Mouse (Mus musculus) kidney, postnatal 0 days (tissue): ENCODE data around the gene Clstn1. TPM values are rescaled to one million over a fixed set of nuclear protein-coding genes. Genes with fewer than 3 reads are reported as not detected.

Experiments used
- ATAC-seq: fragments of 200-750 bp; cut with Nextera tagmentation; replicated peaks from 2 replicates; pipeline ENCODE4 v1.8.0; 2017; ENCODE audit warnings: low read depth, moderate number of reproducible peaks, moderate TSS enrichment, moderate library complexity; ENCODE audit not compliant: low FRiP score
- DNase-seq: peaks from one replicate; pipeline ENCODE4 v3.0.0-alpha.2; 2016; ENCODE audit warnings: low spot score
- H3K27ac ChIP-seq: fragments of 300-500 bp; sonication (generic); 2 replicates; pipeline ENCODE4 v1.5.1; 2014; ENCODE audit warnings: mild to moderate bottlenecking
- H3K27me3 ChIP-seq: fragments of 300-500 bp; sonication (generic); 2 replicates; pipeline ENCODE4 v1.6.1; 2014; ENCODE audit warnings: low read length, mixed read lengths; ENCODE audit not compliant: insufficient read depth
- H3K36me3 ChIP-seq: fragments of 300-500 bp; sonication (generic); 2 replicates; pipeline ENCODE4 v1.6.1; 2014; ENCODE audit warnings: low read length, mixed read lengths; ENCODE audit not compliant: insufficient read depth
- H3K4me1 ChIP-seq: fragments of 300-500 bp; sonication (generic); replicated peaks from 2 replicates; pipeline ENCODE4 v1.6.1; 2014; ENCODE audit warnings: antibody characterized with exemption, low read length, mixed read lengths; ENCODE audit not compliant: insufficient read depth
- H3K4me2 ChIP-seq: fragments of 300-500 bp; sonication (generic); 2 replicates; pipeline ENCODE4 v1.6.1; 2014; ENCODE audit warnings: mild to moderate bottlenecking, low read length, moderate library complexity, mixed read lengths
- H3K4me3 ChIP-seq: fragments of 300-500 bp; sonication (generic); replicated peaks from 2 replicates; pipeline ENCODE4 v1.5.1; 2014; ENCODE audit warnings: low read depth, low read length
- H3K9ac ChIP-seq: fragments of 300-500 bp; sonication (generic); 2 replicates; pipeline ENCODE4 v1.6.1; 2014; ENCODE audit warnings: low read depth, low read length
- H3K9me3 ChIP-seq: fragments of 300-500 bp; sonication (generic); replicated peaks from 2 replicates; pipeline ENCODE4 v1.6.1; 2016; ENCODE audit warnings: low read length, inconsistent platforms, mixed read lengths
- CTCF ChIP-seq: IDR thresholded peaks from 2 replicates; pipeline ENCODE4 v1.5.1; 2016; ENCODE audit warnings: antibody characterized with exemption, low read depth, mild to moderate bottlenecking, moderate library complexity
- WGBS: fragments of 180-500 bp; shearing (Covaris S2); extraction: QIAGEN DNeasy Blood & Tissue Kit; methylation state at CpG from one replicate; pipeline ENCODE4 v1.1.7; 2014; 5-methylcytosine and 5-hydroxymethylcytosine counted together
- polyA plus RNA-seq: library from polyadenylated mRNA; unstranded; fragments of >200 nt; fragmentation: Nextera tagmentation; extraction: Ambion mirVana; gene quantifications from 2 replicates; pipeline ENCODE4 v1.2.1, GENCODE M21; 2015

Gene Clstn1
- polyA plus RNA-seq, 1 experiment from 2014 or later = 43.9 TPM

DNA sequence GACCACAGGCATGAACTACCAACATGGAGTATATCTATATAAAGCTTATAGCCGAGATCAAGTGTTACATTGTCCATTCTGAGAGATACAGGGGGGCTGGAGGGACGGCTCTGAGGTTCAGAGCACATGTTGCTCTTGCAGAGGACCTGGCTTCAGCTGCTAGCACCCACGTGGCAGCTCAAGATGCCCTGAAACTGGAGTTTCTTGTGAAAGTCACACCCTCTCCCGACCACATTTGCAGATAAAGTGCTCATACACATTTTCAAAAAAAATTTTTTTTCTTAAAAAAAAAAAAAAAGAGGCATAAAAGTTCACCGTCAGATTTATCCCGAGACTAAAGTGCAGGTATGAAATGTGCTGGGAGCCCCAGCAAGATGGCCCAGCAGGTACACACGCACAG is 74.3 kb downstream of the Clstn1 start:
- no peak overlapping the region for H3K4me3 ChIP-seq
- TF ChIP-seq CTCF = no peak
- DNase-seq (no peak), ATAC-seq (no peak)
- H3K4me1 ChIP-seq = no peaks in the 10 kb centered on the region
- H3K36me3 ChIP-seq = no peaks in the 10 kb centered on the region
- 83% methylated on average over 7 of the region's 7 CpGs for WGBS
- no peak overlapping the region for H3K9ac ChIP-seq
- H3K27ac ChIP-seq = no peak overlapping the region
- no peaks in the 10 kb centered on the region for H3K27me3 ChIP-seq
- no peak overlapping the region for H3K4me2 ChIP-seq
- no peaks in the 10 kb centered on the region for H3K9me3 ChIP-seq

DNA sequence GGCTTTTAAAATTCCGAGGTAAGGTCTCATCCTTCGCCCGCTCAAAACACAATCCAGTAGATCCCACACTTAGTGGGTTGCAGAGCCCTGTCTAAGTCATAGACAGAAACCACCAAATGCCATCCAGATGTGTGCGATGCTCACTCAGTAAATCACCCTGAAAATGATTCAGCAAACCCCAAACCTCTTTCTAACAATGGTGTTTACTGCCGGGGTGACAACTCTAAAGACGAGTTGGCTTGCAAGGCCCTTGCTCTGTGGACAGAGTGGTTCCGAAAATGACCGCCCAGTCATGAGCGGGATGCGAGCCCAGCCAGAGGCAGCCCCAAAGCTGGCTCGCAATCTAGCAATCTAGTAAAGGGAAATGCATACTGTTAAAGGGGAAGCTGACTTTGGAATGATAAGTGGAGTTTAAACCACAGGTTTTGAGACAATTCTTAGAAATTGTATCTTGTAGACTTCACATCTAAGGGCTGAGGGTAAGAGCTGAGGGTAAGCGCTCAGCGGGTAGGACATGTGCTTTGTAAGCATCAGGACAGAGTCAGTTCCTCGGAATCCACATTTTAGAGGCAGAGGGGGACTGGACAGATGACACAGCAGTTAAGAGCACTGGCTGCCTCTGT is 75.8 kb downstream of the Clstn1 start:
- 87% methylated on average over 14 of the region's 14 CpGs for WGBS
- H3K4me1 ChIP-seq = no peaks in the 10 kb centered on the region
- no peak overlapping the region for H3K9ac ChIP-seq
- H3K27me3 ChIP-seq = no peaks in the 10 kb centered on the region
- no peaks in the 10 kb centered on the region for H3K9me3 ChIP-seq
- no peak for ATAC-seq
- no peak for TF ChIP-seq CTCF
- H3K36me3 ChIP-seq = no peaks in the 10 kb centered on the region
- no peak overlapping the region for H3K4me3 ChIP-seq
- H3K27ac ChIP-seq = no peak overlapping the region
- DNase-seq = no peak
- no peak overlapping the region for H3K4me2 ChIP-seq

DNA sequence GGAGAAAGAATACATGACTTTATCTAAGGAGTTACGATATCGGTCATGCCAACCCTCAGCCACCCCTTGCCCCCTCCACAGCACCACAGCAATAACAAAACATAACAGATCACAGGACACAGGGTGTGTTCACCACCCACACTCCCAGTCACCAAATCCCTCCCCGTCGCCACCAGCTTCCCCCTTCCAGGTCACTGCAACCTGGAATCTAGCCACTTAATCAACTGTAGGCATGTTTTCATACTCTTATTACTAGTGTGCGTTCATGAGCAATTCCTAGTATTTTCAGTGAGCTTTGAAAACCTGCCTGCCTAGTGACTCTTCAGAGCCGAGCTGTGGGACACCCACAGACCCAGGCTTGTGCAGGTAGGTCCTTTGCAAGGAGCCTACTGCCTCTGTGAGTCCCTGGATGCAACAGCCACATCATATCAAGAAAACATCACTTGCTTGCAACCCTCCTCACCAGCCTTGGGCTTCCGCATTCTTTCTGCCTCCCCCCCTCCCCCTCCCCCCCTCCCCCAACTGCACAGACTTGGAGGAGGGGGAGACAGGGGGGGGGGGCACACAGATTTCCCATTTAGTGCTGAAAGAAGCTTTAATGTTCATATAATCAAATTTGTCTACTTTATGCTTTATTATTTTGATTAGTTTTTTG is 77.7 kb downstream of the Clstn1 start:
- Histone ChIP-seq H3K27me3 (no peaks in the 10 kb centered on the region), H3K4me1 (no peaks in the 10 kb centered on the region), H3K27ac (no peak overlapping the region), H3K9me3 (no peaks in the 10 kb centered on the region), H3K4me3 (no peak overlapping the region), H3K36me3 (no peaks in the 10 kb centered on the region), H3K9ac (no peak overlapping the region), H3K4me2 (no peak overlapping the region)
- WGBS = 56% methylated on average over 7 of the region's 7 CpGs
- no peak for TF ChIP-seq CTCF
- ATAC-seq = no peak
- DNase-seq = no peak

DNA sequence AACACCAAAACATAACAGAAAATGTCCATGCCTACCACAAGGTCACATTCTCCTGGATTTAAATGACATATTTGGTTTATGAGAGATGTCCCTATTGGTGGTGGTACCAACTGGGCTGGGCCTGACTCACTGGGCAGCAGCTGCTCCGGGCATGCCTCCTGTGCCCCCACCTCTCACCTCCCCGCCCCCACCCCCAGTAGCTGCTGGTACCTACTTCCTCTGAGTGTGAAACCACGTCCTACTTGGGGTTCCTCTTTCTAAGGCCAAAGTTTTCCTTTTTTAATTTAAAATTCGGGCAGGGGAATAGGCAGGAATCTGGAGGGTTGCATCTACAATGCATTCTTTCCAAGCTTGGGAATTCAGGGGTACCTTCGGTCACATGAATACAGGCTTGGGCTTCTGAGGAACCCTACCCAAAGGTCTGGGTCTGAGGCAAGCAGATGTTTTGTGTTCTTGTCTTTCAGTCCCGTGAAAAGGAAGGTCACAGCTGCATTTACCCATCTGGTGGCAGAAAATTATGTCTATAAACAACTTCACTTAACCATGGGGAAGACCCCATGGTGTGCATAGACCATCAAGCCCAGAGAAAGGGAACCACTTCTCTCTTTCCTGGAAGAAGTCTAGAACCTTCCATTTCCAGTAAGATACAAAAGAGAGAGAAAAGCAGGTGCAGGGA is 78.9 kb downstream of the Clstn1 start:
- TF ChIP-seq CTCF = no peak
- H3K27me3 ChIP-seq = no peaks in the 10 kb centered on the region
- H3K36me3 ChIP-seq = no peaks in the 10 kb centered on the region
- ATAC-seq = no peak
- DNase-seq = no peak
- no peaks in the 10 kb centered on the region for H3K4me1 ChIP-seq
- no peak overlapping the region for H3K27ac ChIP-seq
- no peak overlapping the region for H3K4me3 ChIP-seq
- no peaks in the 10 kb centered on the region for H3K9me3 ChIP-seq
- no peak overlapping the region for H3K4me2 ChIP-seq
- H3K9ac ChIP-seq = no peak overlapping the region
- 73% methylated on average over 6 of the region's 6 CpGs for WGBS

DNA sequence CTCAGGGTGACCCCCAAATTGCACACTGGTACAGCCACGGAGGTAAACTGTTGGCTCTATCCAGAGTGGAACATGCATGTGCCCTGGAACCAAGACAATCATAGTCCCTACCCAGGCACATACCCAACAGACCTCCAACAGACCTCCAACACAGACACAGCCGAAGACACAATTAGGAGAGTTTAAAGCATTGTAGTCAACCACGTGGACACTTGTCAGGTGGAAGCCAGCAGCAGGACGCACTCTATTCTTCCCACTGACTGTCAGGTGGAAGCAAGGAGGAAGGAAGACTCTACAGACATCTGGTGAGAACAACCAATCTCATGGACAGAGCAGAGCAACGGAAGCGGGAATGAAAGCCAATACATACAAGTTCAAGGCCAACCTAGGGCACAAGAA is 79.4 kb downstream of the Clstn1 start:
- Histone ChIP-seq H3K27me3 (no peaks in the 10 kb centered on the region), H3K4me1 (no peaks in the 10 kb centered on the region), H3K9me3 (no peaks in the 10 kb centered on the region), H3K36me3 (no peaks in the 10 kb centered on the region), H3K4me2 (no peak overlapping the region), H3K27ac (no peak overlapping the region), H3K9ac (no peak overlapping the region), H3K4me3 (no peak overlapping the region)
- DNase-seq (no peak), ATAC-seq (no peak)
- TF ChIP-seq CTCF = no peak
- WGBS = 87% methylated on average over 6 of the region's 6 CpGs

DNA sequence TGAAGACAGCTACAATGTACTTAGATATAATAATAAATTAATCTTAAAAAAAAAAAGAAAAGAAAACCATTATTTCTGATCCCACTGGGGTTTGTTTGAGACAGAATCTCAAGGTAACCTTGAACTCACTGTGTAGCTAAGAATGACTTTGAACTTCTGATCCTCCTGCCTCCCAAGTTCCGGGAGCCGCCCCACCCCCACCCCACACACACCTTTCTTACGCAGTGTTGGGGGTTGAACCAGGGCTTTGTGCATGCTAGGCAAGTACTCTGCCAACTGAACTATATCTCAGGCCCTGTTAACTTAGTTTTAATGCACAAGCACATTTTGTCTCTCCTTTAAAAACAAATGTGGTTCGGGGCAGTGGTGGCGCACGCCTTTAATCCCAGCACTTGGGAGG is 84.9 kb downstream of the Clstn1 start:
- H3K9ac ChIP-seq = no peak overlapping the region
- DNase-seq (no peak), ATAC-seq (no peak)
- no peak for TF ChIP-seq CTCF
- H3K4me2 ChIP-seq = no peak overlapping the region
- H3K27ac ChIP-seq = no peak overlapping the region
- H3K4me1 ChIP-seq = 0 out of 2 replicates have a peak, but pooled peaks cover under 1% of the 10 kb centered on the region
- peaks cover 8% of the 10 kb centered on the region; the same call in 1 of the 2 replicates for H3K27me3 ChIP-seq
- WGBS = 95% methylated on average over 6 of the region's 6 CpGs
- H3K9me3 ChIP-seq = no peaks in the 10 kb centered on the region
- no peaks in the 10 kb centered on the region for H3K36me3 ChIP-seq
- H3K4me3 ChIP-seq = no peak overlapping the region
